Mouse (Mus musculus) layer of hippocampus, adult 8-10 months (tissue): Measurements from ENCODE around the gene Rps27. TPM values are rescaled to one million over a fixed set of nuclear protein-coding genes. Genes with fewer than 3 reads are reported as not detected.

Experiments
- DNase-seq, 2 experiments: peaks; one replicate each; pipeline ENCODE4 v3.0.0; 2022; ENCODE audit warnings: low spot score in 2 of 2
- total RNA-seq, 4 experiments: library from RNA; stranded (reverse); gene quantifications; 2 replicates each; pipeline ENCODE4 v1.2.4; 2022

Rps27 gene
- total RNA-seq, 4 experiments from 2014 or later = 970 to 1,112 (median 1,031) TPM

DNA sequence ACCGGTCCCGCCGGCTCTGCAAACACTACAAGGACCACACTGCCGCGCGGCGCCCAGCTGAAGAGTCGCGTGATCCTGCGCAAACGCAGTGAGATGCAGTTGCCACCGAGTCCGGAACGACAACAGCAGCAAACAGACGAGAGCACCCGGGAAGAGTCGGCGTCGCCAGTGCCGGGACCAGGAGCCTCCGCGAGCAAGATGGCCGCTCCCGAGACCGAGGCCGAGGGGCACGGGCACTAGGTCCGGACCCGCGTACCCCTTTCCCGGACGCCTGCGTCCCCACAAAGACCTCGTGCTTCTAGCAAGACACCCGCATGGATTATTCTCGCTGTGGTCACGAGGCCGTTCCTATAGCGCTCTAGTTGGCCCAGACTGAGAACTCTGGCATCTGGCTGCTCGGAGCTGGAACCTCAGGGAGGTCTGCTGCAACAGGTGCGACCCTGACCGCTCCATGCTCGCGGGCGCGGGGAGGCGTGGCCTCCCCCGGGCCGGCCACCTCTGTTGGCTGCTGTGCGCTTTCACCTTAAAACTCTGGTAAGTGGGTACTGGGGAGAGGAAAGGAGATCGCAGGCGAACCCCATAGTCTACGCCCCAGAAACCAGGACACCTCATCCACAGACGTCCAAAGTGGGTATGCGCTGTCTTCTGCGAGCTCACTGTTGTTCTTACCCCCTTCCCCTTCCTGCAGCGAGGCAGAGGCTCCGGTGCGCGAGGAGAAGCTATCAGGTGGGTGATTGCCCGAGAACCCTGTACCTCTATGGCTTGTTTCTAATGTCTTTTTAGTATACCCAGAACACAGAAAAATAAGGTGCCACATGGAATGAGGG is 18.3 kb upstream of the Rps27 start, which contains the start of gene Jtb:
Gene Jtb, plus strand, starts transcription at position 91 of the 827 bp plus-strand sequence.
- DNase-seq = peak; percentile 95 to 96

DNA sequence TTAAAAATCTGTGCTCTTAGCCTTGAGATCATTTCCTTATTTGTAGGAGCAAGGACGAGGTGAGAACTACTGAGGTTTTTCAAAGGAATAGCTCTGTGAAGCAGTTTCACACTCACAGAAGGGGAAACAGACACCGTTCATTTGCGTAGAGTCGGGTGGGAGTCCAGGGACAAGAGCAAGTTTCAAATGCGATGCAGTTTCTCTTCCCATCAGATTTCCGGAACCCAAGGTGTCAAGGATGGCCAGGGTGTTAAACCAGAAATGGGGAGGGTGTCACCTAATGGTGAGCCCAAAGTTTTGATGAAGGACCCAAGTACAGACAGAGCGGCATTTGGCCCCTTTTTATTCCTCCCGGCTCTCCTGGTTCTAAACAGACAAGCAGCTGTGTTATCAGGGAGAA is 17.6 kb upstream of the Rps27 start:
- DNase-seq = no peak

DNA sequence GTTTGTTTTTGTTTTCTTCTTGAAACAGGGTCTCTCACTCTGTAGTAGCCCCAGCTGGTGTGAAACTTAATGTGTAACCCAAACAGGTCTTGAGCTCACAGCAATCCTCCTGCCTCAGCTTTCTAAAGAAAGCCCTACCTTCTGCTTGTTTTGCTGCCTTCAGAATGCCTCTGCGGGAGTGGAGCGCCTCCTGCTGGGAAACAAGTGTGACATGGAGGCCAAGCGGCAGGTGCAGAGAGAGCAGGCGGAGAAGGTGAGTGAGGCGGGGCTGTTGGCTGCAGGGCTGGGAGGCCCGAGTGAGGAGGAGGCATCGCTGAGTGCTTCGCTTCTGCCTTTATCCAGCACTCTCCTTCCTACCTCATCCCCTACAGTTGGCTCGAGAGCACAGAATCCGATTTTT is 10.9 kb upstream of the Rps27 start:
- DNase-seq = no peak

DNA sequence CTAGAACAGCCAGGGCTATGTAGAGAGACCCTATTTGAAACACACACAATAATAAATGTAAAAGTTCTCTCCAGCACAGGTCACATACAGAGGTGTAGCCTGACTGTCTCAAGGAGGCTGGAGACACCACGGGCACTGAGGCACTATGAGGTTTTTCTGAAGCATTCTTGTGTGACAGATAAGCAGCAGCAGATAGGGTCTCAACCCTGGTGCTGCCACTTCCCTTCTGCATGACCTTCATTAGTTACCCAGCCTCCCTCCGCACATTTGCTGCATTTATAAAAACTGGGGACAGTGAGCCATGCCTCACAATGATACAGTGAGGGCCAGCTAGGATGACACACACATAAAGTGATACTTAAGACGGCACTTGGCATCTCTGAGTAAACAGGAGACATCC is 9.5 kb upstream of the Rps27 start:
- no peak for DNase-seq

DNA sequence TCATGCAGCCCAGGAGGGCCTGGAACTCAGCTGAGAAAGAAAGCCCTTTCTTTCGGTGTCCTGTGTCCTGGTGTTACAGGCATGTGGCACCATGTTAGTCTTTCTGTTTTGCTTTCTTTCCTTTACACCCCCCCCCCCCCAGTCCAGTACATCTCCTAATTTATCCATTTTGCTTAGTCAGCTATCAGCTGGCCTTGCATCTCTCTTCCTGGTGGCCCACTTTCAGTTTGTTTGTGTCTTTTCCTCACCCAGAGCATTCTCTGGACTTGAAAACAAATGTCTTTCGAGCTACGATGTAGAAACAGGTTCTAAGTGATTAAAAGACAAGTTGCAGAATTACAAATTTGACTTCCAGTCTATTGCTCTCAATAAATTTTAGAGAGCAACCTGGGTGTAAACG is 9.0 kb upstream of the Rps27 start:
- no peak for DNase-seq

DNA sequence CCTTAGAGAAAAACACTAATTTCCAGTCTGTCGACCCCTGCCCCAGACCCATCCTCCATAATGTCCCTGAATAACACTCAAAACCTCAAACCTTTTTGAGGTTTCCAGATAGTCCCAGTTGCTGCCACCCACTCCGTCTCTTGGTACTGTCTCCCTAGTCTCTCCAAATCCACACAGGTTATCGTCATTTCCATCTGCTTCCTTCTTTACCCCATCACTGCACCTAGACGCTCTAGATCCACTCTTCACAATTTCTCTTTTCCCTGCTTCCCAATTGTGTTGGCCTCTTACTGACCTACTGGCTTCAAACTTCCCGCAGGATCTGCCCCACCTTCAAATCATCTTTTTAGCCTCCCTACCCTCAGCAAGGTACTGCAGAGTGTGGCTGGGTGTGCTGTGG is 7.7 kb upstream of the Rps27 start:
- no peak for DNase-seq

DNA sequence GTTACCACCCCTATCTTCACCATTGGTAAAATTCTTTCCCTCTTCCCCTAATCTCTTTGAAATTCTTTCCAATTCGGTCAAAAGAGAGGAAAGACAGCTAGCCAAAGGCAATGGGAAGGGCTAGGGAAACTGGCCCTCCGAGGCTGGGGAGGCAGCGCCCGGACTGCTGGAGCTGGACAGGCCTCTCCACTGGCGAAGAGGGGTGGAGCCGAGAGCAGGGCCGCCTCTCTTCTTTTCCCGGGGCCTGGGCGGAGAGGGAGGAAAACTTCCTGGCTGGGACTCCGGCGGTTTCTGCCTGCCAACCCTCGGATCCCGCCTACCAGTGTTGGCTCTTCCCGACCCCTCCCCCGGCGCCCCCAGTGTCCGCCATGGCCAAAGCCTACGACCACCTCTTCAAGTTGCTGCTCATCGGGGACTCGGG is 7.1 kb upstream of the Rps27 start:
- DNase-seq = peak in 1 of 2 experiments; percentile 18

DNA sequence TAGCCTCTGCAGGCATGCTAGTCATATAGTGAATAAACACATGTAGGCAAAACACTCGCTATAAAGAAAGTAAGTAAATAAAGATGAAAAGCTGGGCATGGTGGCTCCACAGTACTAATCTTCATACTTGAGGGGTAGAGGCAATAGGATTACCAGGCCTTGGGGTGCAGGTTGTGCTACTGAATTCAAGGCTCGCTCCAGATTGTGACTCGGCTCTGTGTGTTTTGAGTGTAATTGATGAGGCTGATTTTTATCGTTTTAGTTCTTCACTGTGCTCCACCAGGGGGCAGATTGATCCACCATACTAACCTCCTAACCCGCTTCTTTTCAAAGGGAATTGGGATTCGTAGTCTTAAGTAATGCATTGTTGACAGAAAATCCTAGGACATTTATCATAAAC is 6.6 kb upstream of the Rps27 start:
- DNase-seq = peak in 1 of 2 experiments; percentile 65

DNA sequence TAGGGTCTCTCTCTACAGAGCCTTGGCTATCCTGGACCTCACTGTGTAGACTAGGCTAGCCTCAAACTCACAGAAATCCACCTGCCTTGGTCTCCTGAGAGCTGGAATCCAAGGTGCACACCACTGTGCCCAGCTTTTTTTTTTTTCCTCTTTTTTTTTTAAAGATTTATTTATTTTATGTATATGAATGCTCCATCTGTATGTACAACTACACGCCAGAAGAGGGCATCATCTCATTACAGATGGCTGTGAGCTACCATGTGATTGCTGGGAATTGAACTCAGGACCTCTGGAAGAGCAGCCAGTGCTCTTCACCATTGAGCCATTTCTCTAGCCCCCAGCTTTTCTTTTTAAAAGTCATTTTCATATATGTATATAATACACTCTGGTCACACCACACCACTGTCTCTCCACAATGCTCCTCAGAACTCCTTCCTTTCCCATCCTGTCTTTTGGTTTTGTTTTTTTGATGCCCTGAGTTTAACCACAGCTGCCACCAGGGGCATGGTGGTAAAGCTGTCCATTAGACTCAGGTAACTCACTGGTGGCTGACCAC is 2.5 kb upstream of the Rps27 start:
- no peak for DNase-seq

DNA sequence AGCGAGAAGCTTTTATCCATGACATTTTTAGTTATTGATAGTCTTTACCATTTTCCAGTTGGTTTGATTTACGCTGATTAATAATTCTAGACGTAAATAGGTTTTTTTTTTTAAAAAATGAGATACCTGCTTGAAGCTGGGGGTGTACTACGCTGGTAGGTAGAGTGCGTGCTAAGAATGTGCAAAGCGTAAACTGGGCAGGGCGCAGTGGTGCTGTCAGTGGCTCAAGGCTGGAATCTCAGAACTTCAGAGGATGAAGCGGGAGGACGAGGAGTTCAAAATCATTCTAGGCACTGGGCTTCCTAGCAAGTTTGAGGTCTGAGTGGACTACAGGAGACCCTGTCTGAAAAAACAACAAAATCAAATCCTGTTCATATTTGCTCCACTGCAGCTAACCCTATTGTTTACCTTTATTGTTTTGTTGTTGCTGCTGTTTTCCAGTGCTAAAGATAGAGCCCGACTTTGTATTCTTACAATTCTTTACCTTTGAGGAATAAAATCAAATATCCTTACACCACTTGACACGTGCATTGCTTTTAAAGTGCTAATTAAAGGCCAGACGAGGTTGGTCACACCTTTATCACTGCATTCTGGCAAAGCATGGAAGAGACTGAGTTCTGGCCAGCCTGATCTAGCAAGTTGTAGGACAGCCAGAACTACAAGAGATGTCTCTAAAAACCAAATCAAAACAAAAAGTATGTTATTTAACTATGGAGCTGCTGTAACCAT is 669 bp upstream of the Rps27 start:
- no peak for DNase-seq

DNA sequence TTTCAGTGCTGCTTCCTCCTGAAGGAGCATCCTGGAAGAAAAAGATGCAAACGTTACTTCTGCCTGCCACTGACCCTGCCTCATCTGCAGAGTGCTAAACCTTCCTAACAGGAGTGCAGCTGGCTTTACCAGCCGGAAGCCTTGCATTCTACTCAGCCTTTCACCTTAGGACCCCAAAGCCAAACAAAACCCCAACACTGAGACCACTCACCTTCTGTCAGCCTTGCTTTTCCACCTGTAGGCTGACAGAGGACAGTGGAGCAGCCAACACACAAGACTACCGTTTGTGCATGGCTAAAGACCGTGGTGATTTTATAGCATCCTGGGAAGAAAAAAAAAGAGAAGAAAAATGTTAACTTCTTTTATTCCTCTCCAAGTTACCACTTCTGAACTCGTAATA is 728 bp downstream of the Rps27 start:
- DNase-seq = no peak

DNA sequence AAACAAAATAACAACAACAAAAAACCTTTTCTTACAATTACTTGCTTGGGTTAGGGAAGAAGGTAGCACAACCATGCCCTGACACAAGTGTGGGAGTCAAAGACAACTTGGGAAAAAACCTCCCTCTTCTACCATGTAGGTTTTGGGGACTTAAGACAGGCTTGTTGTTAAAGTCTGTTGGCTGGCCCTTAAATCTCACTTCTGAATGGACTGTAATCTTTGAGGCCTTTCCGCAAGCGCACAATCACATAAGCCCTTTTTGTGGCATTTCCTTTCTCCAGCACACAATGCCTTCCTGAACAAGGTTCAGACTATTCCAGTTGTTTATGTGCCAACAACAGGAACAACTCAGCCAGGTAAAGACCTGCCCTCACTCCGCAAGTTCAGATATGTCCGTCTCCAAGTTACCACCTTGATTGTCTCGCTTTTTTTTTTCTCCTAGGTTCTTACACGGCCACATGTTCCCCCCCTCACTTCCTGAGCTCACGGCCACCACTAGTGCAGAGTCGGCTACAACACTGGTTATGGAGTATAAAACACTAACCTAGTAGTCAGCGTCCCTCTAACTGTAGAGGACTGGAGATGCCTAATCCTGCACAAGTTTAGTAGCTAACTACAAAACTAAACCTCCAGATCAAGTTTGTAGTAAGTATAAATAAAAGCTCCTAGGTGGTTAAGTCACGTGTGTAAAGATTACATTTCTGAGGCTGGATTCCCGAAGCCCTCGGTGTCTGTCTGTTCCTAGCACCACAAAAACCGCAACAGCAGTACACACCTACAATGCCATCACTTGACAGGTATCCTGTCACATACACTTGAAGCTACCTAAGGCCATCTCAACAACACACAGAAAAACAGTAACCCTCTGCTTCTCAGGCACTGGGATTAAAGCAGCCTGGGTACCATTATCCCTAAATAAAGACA is 1.7 kb downstream of the Rps27 start:
- DNase-seq = no peak

DNA sequence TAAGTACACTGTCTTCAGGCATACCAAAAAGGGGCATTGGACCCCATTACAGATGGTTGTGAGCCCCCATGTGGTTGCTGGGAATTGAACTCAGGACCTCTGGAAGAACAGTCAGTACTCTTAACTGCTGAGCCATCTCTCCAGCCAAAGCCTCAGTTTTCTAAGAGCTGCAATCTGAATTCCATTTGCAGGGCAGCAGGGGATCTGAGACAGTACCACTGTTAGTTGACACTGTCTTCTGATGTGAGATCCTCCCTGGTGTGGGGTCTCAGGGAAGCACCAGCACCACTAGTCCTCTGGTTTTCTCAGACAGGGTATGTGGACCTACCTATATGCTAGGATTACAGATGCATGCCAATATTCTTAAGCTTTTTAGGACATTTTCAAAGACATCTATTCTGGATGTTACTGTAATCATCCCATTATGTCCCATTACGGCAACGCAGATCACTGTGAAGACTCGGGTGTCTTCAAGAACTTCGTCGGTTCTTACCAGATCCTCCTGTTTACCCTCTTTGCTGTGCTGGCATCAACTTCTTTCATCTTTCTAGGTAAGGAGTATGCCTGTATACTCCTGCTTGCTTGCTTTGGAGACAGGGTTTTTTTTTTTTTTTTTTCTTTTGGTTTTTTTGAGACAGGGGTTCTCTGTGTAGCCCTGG is 3.4 kb downstream of the Rps27 start:
- no peak for DNase-seq

DNA sequence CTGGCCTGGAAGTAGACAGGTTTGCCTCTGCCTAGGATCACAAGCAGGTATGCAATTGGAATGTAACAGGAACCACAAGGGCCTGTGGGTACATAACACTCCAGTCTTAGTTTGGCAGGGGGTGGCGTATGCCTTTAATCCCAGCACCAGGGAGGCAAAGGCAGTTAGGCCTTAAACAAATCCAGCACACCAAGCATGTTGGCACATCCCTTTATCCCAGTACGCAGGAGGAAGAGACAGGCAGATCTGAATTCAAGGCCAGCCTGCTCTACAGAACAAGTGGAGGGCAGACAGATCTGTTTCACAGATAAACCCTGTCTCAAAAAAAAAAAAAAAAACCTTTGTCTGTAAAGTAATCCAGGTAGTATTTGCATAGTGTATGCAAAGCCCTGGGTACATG is 4.8 kb downstream of the Rps27 start:
- DNase-seq = no peak

DNA sequence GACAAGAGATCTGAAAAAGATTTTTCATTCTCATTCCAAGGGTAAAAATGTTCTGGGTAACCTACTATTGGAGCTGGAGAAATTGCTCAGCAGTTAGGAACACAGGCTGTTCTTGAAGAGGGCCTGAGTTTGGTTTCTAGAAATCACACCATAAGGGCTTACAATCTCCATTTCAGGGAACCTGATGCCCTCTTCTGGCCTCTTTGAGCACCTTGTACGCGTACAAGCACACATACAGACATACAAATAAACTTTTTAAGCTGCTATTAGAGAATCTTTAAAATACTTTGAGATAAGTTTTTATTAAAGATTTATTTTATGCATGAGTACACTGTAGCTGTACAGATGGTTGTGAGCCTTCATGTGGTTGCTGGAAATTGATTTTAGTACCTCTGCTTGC is 8.9 kb downstream of the Rps27 start:
- no peak for DNase-seq

DNA sequence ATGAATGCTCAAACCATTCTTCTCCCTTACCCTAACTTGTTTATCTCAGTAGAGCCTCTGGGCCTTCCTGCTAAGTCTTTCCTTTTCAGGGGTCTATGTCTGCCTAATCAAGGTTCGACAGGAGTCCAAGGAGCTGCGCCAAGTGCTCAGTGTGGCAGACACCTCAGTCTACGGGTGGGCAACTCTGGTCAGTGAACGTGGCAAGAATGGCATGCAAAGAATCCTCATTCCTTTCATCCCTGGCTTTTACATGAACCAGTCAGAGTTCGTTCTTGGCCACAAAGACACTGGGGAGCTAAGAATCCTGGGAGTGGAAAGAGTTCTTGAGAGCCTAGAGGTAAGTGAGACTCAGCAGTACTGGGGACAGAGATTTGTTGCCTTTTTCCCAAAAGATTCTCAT is 9.8 kb downstream of the Rps27 start:
- no peak for DNase-seq

DNA sequence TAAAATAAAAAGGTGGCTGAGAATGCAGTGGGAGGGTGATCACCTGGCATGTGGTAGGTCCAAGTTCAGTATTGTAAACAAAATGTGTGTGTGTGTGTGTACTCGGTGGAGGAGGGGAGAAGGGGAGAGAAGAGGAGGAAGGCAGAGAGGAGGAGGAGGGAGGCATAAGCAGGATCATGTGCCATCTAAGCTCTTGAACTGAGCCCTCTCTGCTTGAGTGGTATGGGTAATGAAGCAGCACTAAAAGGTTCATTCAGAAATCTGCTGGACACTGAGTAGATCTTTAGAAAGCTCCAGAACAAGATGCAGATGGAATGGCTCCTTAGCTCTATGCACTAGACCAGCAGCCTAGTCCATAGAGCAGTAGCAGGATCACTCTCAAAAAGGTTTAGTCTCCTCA is 10.6 kb downstream of the Rps27 start:
- DNase-seq = no peak

DNA sequence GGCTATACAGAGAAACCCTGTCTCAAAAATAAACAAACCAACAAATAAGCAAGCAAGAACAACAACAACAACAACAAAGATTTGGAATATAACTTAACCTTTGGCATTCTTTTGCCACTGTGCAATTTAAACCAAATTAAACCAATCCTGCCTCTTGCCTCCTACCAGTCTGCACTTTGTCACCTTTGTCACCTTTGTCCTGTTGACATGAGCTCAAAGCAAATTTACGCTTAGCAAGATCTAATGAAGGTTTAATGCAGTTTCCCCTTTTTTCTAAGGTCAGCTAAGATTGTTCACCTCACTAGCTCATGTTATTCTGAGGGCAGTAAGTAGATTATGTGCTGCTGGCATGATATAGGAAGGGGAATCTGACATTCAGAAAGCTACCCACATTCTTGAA is 15.9 kb downstream of the Rps27 start:
- no peak for DNase-seq

DNA sequence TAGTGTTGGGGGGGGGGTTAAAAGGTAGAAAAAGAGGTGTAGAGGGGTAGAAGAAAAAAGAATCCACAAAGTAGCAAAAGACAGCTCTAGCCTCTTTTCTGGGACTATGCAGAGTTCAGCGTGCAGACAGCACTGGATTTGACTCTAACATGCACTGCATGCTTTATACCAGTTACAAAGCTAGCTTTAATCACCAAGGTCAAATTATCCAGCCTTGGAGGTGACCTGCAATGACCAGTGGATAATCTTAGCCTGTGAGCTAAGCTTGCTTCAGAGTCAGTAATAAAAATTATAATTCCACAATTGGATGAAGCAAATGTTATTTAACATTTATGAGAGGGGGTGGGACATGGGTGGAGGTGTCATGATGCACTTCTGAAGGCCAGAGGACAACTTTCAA is 17.8 kb downstream of the Rps27 start:
- no peak for DNase-seq

DNA sequence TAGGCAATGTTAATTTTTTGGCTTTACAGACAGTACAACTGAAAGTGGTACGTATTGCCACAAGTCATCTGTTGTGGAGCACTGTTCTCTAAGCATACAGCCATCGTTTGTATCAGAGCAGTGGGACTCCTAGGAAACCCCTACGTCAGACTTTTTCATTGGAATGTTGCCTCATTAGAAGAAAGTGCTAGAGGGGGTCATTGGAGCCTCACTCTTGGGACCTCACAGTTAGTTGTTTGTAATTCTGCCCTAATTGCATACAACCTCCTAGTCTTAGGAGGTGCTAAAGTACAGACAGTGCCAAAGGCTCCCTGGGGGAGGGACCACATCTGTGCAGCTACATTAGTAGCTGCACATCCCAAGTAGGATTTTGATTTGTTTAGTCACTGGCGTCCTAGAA is 18.7 kb downstream of the Rps27 start:
- no peak for DNase-seq
